Mouse (Mus musculus) adrenal gland, adult 8-10 months (tissue): ENCODE data around the gene Umad1. TPM values are rescaled to one million over a fixed set of nuclear protein-coding genes. Genes with fewer than 3 reads are reported as not detected.

Experiments used
- DNase-seq: peaks from one replicate; pipeline ENCODE4 v3.0.0; 2022
- total RNA-seq, 4 experiments: library from RNA; stranded (reverse); gene quantifications; 2 replicates each; pipeline ENCODE4 v1.2.4; 2022

The Umad1 gene
- total RNA-seq, 4 experiments from 2014 or later = 18.4 to 23.3 (median 22.1) TPM

- DNase-seq = no peak
Observed at GRCm38 (mm10) chr6:8484437-8485275, 225.6 kb downstream of the Umad1 start.

- no peak for DNase-seq
Observed at GRCm38 (mm10) chr6:8485414-8486175, 226.5 kb downstream of the Umad1 start.

- no peak for DNase-seq
Observed at GRCm38 (mm10) chr6:8486391-8487043, 227.4 kb downstream of the Umad1 start.

- DNase-seq = no peak
Observed at GRCm38 (mm10) chr6:8487044-8487853, 228.2 kb downstream of the Umad1 start.

GRCm38 (mm10) chr6:8488249-8488648, 229.2 kb downstream of the Umad1 start:
- no peak for DNase-seq

- DNase-seq = no peak
Observed at GRCm38 (mm10) chr6:8489266-8489665, 230.2 kb downstream of the Umad1 start.

GRCm38 (mm10) chr6:8489938-8490585, 231.0 kb downstream of the Umad1 start:
- no peak for DNase-seq

GRCm38 (mm10) chr6:8492248-8492647, 233.2 kb downstream of the Umad1 start:
- DNase-seq = no peak

- DNase-seq = no peak
Observed at GRCm38 (mm10) chr6:8495109-8495826, 236.2 kb downstream of the Umad1 start.

GRCm38 (mm10) chr6:8495827-8496222, 236.7 kb downstream of the Umad1 start:
- DNase-seq = no peak

GRCm38 (mm10) chr6:8497234-8497867, 238.3 kb downstream of the Umad1 start:
- DNase-seq = no peak

- DNase-seq = no peak
Observed at GRCm38 (mm10) chr6:8497868-8498257, 238.8 kb downstream of the Umad1 start.

GRCm38 (mm10) chr6:8498961-8499360, 239.9 kb downstream of the Umad1 start:
- DNase-seq = no peak

GRCm38 (mm10) chr6:8503953-8504352, 244.9 kb downstream of the Umad1 start:
- DNase-seq = no peak

- no peak for DNase-seq
Observed at GRCm38 (mm10) chr6:8504521-8505228, 245.6 kb downstream of the Umad1 start.

GRCm38 (mm10) chr6:8506631-8507030, 247.5 kb downstream of the Umad1 start:
- no peak for DNase-seq
